Mouse (Mus musculus): Measurements from ENCODE around the gene Elp6.

Gene Elp6

GRCm38 (mm10) chr9:110366746-110367145 lies 61.8 kb downstream of the Elp6 start:
- no peak for DNase-seq

- DNase-seq: no peak
These were observed 64.9 kb downstream of the Elp6 start for GRCm38 (mm10) chr9:110369860-110370259.

Data from kidney, adult 11 months (tissue).